Mouse (Mus musculus): ENCODE data around the gene Gpc6. TPM values are rescaled to one million over a fixed set of nuclear protein-coding genes. Genes with fewer than 3 reads are reported as not detected.

Gpc6 gene
- total RNA-seq, 2 experiments from 2014 or later: 18.0 to 19.5 TPM

- DNase-seq (ENCODE audit: low spot score in 2 of 2): no peak
Measured at GRCm38 (mm10) chr14:117581740-117582139, 656.6 kb downstream of the Gpc6 start.

DNA sequence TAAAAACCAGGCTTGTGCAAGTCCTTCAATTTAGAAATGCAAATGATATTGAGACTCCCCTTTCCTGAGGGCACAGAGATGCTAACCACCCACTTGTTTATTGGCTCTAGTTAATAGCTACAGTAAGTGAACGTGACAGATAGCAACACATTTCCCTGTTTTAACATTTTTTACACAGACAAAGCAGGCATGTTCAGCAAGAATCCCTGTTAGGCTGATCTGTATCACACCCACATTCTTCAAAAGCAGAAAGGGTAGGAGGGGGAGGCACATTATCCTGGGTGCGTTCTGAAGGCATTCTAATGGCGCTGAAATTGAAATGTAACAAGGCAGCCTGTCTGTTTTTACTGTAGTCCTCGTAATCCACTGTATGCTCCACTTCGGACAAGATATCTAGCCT is 674.6 kb downstream of the Gpc6 start:
- DNase-seq (ENCODE audit: low spot score in 2 of 2): no peak

DNA sequence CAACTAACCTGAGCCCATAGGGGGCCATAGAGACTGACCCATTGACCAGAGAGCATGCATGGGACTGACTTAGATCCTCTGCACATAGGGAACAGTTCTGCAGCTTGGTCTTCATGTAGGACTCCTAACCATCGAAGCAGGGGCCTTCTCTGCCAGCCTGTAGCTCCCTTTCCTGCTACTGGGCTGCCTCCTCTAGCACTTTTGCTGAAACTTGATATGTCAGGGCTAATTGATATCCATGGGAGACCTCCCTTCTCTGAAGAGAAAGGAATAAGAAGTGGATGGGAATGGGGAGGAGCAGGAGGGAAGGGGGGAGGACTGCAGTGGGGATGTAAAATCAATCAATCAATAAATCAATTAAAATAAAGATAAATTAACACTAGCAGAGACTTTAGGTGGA is 678.7 kb downstream of the Gpc6 start:
- no peak for DNase-seq (ENCODE audit: low spot score in 2 of 2)

GRCm38 (mm10) chr14:117605750-117606149 is 680.6 kb downstream of the Gpc6 start:
- no peak for DNase-seq (ENCODE audit: low spot score in 2 of 2)

GRCm38 (mm10) chr14:117611113-117611512 is 686.0 kb downstream of the Gpc6 start:
- no peak for DNase-seq (ENCODE audit: low spot score in 2 of 2)

DNA sequence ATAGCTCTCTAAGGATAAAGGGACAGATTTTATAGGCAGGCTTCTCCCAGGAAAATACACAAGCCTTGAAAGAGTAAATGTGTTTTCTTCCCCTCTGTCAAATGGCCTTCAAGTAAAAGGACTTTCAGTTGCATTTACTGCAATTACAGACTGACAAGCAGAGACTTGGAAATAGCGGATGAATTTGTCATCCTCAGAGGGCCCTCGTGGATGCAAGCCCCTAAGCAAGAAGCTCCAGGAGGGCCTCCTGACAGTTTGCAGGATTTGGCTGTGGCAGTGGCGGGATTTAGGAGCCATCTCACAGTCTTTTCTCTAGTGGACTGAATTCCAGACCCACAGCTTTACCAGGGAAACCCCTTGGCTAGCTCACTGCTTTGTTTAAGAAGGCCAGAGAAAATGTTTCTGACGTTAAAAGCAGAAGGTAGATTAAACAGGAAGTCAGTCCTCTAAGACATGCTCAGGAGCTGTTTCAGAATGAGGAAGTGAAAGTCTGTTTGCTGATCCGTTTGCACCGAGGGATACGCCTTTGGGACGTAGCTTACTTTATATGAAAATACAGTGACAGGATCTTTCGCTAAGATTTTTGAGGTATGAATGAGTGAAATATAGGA is 700.1 kb downstream of the Gpc6 start:
- DNase-seq (ENCODE audit: low spot score in 2 of 2): no peak

- no peak for DNase-seq (ENCODE audit: low spot score in 2 of 2)
Measured at GRCm38 (mm10) chr14:117634238-117634940, 709.3 kb downstream of the Gpc6 start.

GRCm38 (mm10) chr14:117641853-117642252 is 716.7 kb downstream of the Gpc6 start:
- no peak for DNase-seq (ENCODE audit: low spot score in 2 of 2)

DNA sequence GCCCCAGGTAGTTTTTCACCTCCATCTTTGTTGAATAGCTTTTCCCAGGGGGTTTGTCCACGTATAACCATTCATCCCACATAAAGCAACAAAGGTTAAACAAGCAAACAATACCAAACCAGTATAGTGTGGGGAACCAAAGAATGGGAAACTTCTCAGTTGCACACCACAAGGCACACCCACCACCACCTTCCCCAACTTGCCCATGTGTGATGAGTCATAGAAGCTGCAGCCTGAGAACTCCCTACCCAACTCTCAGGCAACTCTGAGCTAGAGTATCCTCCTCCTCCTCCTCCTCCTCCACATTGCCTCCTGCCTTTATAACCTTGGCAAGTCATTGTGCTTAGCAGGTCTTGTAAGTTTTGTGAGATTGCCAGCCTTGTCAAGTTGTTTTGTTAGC is 718.0 kb downstream of the Gpc6 start:
- DNase-seq (ENCODE audit: low spot score in 2 of 2): no peak

GRCm38 (mm10) chr14:117648199-117648960 is 723.3 kb downstream of the Gpc6 start:
- no peak for DNase-seq (ENCODE audit: low spot score in 2 of 2)

DNA sequence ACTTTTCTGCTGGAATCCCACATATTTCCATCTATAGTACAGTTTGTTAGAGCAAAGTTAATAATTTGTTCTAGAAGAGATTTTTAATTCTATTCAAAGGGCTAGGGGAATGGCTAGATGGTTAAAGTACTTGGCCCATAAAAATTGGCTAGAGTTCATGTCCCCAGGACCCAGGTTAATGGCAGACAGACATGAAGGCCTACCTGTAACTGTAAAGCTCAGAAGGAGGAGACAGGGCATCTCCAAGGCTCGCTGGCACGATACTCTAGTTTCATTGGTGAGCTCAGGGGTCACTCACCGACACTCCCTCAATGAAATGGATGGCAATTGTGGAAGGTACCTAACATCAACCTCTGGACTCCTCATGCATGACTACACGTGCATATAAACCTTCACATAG is 725.0 kb downstream of the Gpc6 start:
- DNase-seq (ENCODE audit: low spot score in 2 of 2): no peak

- no peak for DNase-seq (ENCODE audit: low spot score in 2 of 2)
Measured at GRCm38 (mm10) chr14:117651271-117651670, 726.2 kb downstream of the Gpc6 start.

DNA sequence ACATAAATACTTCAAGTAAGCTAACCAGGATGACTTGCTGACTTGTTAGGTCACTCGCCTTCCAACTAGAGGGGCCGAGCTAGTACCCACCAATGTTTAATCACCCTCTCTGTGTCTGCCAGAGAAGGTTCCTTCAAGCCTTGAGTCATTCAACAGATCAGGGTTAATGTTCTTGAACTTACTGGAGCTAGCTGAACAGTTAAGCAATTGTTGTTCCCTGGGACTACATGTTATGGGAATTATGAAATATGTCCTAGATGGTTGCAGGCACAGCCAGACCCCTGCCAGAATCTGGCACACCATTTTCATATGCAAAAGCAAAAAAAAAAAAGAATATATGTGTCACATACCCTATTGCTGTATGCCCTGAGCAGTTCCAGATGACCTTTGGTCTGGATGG is 726.8 kb downstream of the Gpc6 start:
- no peak for DNase-seq (ENCODE audit: low spot score in 2 of 2)

DNA sequence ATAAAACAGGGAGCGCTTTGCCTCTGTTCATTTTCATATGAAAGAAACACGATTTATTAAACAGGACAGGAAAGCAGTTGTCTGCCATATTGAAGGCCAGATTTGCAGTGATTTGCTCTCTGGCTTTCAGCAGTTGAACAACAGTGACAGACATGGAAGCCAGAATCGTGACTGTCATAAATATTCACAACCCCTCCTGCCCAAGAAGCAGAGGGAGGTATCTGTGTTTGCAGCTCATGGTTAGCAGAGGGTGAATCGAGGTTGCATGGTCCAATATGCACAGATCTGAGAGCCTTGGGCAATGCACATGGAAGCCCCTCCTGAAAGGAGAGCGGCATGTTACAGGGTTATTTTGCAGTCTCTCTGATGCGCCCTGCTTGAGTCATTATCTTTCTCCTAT is 730.3 kb downstream of the Gpc6 start:
- DNase-seq (ENCODE audit: low spot score in 2 of 2): peak; percentile 6 to 17

- DNase-seq (ENCODE audit: low spot score in 2 of 2): no peak
Measured at GRCm38 (mm10) chr14:117659198-117659761, 734.2 kb downstream of the Gpc6 start.

DNA sequence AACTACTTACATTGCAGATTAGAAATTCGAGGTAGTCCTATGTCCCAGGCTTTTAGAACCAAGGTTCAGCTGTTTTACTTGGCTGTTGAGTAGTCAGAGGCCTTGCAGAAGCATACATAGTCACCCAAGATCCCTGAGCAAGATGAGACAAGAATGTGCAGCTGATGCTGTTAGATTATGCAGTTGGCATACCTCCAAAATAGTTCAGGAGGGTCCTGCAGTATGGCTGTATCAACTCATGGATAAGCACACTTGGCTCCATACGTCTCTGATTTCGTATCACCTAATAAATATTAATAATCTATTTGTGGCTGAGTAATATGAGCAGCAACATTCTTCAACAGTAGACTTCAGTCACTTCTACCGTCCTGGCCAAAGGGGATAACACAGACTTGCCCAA is 737.1 kb downstream of the Gpc6 start:
- no peak for DNase-seq (ENCODE audit: low spot score in 2 of 2)

- DNase-seq (ENCODE audit: low spot score in 2 of 2): no peak
Measured at GRCm38 (mm10) chr14:117664796-117665195, 739.7 kb downstream of the Gpc6 start.

GRCm38 (mm10) chr14:117666126-117666525 is 741.0 kb downstream of the Gpc6 start:
- no peak for DNase-seq (ENCODE audit: low spot score in 2 of 2)

- no peak for DNase-seq (ENCODE audit: low spot score in 2 of 2)
Measured at GRCm38 (mm10) chr14:117673541-117673940, 748.4 kb downstream of the Gpc6 start.

DNA sequence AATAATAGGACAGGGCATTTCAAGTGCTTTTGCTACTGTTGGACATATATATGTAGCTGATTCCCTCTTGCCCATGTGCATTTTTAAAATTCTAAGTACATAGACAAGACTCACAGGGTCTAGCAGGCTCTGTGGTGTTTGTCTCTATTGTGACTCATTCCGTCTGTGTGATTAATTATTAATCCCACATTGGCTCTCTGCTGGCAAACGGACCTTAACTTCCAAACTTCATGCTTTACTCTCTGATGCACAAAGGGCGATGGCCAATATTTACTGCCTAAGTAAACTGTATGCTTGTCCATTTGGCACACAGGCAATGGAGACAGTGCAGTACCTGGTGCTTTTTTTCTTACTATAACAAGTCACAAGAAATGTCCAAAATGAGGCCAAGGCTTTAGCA is 749.4 kb downstream of the Gpc6 start:
- no peak for DNase-seq (ENCODE audit: low spot score in 2 of 2)

DNA sequence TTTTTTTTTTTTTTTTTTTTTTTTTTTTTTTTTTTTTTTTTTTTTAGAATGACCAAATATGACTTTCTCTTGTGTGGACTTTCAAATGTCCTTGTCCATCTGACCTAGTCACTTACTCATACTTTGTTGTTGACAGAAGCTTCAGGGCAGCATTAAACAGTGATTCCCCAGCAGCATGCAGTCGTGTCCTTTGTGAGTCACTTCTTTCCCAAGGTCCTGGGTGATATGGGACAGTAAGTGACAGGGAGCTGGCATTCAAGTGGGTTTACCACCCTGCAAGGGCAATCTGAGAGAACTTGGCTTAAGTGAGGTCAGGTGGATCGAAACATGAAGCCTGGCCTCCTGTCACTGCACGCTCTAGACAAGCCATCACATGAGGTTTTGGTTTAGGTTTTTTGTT is 754.8 kb downstream of the Gpc6 start:
- DNase-seq (ENCODE audit: low spot score in 2 of 2): no peak

- DNase-seq (ENCODE audit: low spot score in 2 of 2): peak in 1 of 2 experiments; percentile 17
Measured at GRCm38 (mm10) chr14:117681321-117681921, 756.3 kb downstream of the Gpc6 start.

All from layer of hippocampus, postnatal 10 days (tissue).